Mouse (Mus musculus) embryo, embryonic 9.5 days (tissue): ENCODE results near the gene Gamt.
A peak's percentile ranks its signal among the peaks of the same experiment; 100 is the strongest.

Experiments
- DNase-seq: peaks from one replicate; pipeline ENCODE4 v3.0.0-alpha.2; 2017; ENCODE audit errors: extremely low spot score

Gene Gamt

DNA sequence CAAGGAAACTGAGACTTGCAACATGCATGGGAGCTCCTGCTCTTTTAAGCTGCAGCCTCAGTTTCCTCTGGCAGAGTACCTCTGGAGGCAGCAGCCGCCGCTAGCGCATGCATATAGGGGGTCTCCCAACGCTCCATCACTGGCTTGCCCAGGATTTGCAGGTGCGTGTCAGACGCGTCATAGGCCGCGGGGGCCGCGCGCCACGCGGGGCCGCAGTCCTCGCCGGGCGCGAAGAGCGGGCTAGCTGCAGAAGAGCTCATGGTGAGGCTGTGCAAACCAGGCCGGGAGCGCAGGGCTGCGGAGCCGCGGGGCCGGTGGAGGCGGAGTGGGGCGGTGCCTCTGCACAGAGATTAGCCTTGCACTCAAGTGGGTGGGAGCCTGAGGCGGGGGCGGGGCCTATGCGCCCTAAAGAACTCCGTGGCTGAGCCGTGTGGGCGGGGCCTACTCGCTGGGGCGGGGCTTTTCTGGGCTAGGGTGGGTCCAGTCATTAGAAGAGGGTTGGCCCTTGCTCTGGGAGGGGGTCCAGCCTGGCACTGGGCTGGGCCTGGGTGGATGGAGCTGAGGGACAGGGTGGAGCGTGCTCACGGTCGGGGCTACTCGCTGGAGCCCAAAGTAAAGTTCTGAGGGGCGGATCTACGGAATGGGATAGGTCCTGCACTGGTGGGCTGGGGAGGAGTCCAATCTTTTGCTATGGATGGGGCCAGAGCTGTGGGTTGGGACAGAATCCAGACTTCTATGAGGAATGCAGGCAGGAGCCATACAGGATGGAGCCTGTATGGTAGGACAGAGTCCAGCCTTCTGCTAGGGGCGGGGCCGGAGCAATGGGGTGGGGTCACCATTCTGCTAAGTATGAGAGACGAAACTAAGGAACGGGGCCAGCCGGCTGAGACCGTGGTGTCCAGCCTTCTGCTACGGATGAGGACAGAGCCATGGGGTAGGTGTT lies at the start of gene Gamt, which contains the start of gene Dazap1:
TSS of gene Gamt (minus strand) at position 371 of the 943 bp plus-strand sequence.
TSS of gene Dazap1 (plus strand) at position 845 of the 943 bp plus-strand sequence.
- peak; percentile 99 for DNase-seq

DNA sequence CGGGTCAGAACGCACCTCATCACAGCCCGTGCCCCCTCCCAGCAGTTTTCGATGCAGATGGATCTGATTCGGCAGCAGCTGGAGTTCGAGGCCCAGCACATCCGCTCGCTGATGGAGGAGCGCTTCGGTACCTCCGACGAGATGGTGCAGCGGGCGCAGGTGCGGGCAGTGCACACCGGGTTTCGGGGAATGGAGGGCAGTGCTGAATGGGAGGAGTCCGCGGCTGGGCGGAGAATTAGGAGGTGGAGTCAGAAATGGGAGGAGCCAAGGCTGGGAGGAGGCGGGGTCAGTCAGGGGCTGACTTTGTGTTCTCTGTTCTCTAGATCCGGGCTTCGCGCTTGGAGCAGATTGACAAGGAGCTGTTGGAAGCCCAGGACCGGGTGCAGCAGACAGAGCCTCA lies 44.0 kb upstream of the Gamt start:
- DNase-seq, result no peak

- no peak for DNase-seq
Measured at GRCm38 (mm10) chr10:80304458-80304857, 43.6 kb upstream of the Gamt start.

- peak; percentile 82 for DNase-seq
Measured at GRCm38 (mm10) chr10:80302471-80302881, 41.7 kb upstream of the Gamt start.

- DNase-seq, result no peak
Measured at GRCm38 (mm10) chr10:80302082-80302355, 41.2 kb upstream of the Gamt start.

DNA sequence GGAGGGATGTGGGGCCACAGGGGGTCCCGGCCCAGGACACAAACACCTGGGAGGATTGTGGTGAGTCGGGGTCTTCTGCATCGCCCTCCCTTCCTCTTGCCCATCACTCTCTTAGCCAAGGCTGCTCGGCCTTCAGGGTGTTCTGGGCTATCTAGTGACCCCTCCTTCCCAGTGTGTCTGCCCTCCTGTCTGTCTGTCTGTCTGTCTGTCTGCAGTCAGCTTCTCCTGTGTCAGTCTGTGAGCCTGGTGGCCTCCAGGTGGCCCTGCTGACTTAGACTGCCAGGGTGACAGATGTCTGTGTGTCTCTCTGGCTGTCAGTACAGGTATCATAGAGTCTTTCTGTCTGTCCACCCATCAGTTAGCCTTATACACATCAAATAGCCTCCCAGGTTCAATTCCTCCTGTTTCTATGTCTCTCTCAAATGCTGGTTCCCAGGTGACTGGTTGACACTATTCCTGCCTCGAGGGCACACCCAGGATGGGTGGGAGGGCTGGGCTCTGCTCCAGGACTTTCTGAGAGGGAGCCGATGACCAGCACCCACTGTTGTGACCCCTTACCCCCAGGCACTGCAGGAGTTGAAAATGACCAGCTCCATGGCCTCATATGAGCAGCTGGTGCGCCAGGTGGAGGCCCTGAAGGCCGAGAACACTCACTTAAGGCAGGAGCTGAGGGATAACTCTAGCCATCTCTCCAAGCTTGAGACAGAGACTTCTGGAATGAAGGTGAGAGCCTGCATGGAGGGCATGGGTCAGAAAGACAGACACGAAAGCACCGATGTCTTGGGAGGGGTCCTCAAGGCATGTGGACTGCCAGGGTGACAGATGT lies 40.7 kb upstream of the Gamt start:
- DNase-seq, result no peak

- no peak for DNase-seq
Measured at GRCm38 (mm10) chr10:80300672-80301181, 39.9 kb upstream of the Gamt start.

DNA sequence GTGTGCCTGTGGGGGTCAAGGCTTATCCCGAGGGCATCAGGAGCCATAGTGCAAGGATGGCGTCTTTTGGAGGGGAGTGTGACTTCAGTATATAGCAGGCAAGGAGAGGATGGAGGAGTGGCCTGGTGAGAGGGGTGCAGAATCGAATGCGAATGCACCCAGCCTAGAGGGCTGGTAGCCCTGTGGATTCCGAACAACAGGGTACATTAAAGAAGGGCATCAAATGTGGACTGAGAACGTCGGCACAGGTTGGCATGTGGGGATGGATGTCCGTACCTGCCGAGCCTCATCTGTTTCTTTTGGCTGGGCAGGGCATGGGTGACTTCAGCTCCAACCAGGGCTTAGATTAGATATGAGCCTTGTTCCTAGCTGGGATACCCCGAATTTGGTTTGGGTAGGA lies 39.0 kb upstream of the Gamt start:
- DNase-seq, result no peak

GRCm38 (mm10) chr10:80299301-80299700 lies 38.5 kb upstream of the Gamt start:
- DNase-seq, result no peak

DNA sequence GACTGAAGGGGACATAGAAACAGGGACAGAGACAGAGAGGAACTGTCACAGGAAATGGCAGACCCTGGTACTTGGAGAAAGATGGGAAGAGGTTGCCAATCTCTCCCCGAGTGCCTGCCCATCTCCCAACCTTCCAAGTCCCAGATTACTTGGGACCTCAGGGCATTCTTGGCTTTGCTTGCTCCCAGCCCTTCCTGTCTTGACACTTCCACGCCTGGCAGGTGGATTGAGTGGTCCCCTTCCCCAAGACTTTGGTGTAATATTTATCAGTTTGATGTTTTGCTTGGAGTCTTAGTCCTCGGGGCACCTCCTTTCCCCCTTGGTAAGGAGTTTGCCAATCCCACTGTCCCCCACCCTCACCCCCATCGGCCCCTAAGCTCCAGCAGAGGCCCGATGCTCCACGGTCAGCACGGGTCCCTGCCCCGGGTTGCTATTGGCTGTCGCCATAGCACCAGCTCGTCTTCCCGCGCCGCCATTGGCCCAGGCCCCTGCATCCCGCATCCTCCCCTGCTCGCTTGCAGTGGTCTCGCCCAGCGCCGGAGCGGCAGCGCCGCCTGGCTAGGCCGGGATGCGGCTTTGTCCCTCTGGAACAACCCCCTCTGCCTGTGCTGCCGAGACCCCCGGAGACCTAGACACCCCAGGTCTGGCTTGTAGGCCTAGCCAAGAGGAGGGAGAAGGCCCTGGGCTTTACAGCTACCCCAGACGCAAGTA lies 37.9 kb upstream of the Gamt start:
- peak; percentile 83 for DNase-seq

DNA sequence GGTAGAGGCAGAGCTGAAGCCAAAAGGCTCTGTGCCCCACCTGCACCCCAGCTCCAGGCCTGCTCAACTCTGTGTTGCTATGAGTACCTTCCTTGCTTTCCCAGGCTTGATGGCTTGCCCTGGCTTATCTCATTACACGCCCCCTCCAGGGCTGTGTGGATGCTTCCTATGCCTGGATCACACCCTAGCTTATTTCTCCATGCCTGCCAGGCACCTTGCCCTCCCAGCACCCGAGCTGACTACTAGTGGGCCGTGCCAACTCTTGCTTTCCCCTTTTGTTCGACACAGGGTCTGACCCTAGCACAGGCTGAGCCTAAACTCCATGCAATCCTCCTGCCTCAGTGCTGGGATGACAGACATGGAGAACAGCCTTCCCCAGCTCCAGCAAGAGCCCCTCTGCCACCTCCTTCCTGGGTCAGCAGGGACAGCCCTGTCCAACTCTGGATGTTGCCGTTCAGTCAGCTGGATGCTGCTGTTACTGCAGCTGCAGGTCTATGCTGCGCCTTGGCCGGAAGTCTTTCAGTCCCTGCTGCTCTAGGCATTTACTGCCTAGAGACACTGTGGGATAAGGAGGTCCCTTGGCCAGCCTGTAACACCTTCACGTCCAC lies 36.8 kb upstream of the Gamt start:
- no peak for DNase-seq

GRCm38 (mm10) chr10:80296824-80297223 lies 36.0 kb upstream of the Gamt start:
- DNase-seq, result no peak

GRCm38 (mm10) chr10:80295618-80296425 lies 35.0 kb upstream of the Gamt start, which contains the start of gene Apc2:
Gene Apc2, plus strand, starts transcription at chr10:80295977.
- DNase-seq, result peak; percentile 85

- no peak for DNase-seq
Measured at GRCm38 (mm10) chr10:80294788-80295303, 34.0 kb upstream of the Gamt start.

DNA sequence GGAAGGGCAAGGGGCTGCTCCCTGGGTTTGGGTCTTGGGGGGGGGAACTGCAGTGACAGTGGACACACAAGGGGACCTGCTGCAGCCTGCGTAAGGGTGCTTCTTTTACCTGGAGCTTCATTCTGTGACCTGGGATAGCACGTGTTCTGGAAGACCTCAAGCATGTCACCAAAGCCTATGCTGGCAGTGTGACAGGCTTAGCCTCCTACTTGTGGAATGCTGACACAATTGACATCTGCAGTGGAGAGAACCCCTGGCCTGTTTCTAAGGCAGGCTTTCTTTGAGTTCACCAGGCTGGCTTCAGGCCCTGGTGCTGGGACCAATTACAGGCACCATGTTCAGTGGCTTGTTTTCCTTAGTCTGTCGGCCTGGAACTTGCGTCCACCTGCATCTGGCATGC lies 33.5 kb upstream of the Gamt start:
- no peak for DNase-seq

GRCm38 (mm10) chr10:80293325-80293724 lies 32.5 kb upstream of the Gamt start:
- DNase-seq, result no peak

GRCm38 (mm10) chr10:80292251-80293146 lies 31.7 kb upstream of the Gamt start, which contains the start of gene Rps15:
Gene Rps15, plus strand, starts transcription at chr10:80292453.
- peak; percentile 94 for DNase-seq

DNA sequence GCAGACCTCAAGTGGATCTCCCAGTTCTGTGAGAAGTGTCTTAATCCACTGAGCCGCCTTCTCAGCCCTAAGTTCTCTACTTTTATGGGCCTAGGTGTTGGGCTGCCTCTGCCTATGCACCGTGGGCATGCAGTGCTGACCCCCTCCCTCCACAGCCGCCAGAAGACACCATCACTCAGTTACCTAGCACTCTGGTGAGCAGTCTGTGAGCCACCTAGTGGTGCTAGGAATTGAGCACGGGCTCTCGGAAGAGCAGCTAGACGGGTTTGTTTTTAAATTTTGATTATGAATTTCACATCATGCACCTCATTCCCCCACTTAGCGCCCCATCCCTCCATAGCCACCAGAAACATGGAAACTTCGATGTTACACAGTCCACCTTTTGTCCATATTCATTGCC lies 27.8 kb upstream of the Gamt start:
- no peak for DNase-seq

DNA sequence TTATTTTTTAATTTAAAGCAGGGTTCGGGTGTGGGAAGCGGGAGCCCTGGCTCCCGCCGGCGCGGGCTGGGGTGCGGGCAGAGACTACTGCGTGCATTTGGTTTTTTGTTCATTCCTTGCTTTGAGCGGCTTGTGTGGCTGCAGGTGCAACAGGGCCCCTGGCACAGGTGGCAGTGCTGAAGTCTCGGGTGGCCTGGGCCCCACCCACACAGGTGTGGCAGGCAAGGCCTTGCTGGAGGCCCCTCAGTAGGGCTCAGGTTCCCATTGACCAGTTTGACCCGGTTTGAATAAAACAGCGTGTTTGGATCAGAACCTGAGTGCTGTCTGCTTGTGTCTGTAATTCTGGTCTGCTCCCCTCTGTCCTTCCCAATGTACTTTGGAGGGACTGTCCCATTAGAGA lies 27.3 kb upstream of the Gamt start:
- no peak for DNase-seq
